Mouse (Mus musculus) WW6 (cell line): ENCODE data around the gene Dbndd2.

Experiments used
- DNase-seq: peaks from one replicate; pipeline ENCODE4 v3.0.0-alpha.2; 2013; ENCODE audit warnings: low read depth, low spot score

Dbndd2 gene

DNA sequence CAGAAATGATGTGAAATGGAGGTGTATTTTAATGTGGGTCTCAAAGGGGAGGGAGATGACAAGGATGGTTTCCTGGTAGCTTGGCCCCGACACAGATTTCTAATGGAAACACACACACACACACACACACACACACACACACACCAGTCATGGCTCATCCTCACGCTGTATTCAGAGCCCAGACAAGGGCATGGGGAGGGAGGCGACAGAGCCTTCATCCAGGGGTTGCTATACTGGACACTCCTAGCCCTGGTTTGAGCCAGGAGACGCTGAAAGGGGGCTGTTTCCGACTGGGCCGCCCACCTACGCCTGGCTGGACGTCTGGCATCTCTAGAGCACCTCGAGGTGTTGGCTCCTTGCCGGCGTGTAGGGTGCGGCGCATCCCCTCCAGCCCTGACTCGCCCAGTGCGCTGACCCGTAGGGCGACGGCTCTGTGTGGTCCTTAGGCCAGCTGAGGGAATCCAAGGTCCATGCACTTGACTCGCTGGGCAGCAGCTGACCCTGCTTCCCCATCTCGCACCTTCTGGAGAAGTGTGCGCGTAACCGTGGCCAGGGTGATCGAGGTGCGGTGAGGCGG, at the start of gene Dbndd2:
Gene Dbndd2, plus strand, starts transcription at position 426 of the 577 bp plus-strand sequence.
- no peak for DNase-seq

- no peak for DNase-seq
Measured at GRCm38 (mm10) chr2:164436215-164436913, 49.5 kb upstream of the Dbndd2 start.

DNA sequence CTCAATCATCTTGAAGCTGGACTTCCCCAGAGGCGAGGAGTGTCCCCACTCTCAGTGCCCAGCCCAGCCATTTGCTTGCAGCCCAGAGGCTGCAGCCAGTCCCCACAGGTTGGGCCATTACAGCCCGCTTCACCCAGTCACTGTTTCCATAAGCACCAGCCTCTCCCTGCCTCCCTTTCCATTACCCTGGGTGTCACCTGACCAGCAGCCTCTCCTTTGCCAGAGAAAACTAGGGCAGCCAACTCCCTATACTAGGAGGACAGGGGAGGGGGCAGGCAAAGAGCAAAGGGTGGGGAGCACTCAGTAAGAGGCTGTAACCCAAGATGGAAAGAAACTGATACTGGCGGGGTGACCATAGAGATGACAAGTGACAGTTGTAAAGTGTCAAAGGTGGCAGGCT, 48.9 kb upstream of the Dbndd2 start:
- DNase-seq = no peak

DNA sequence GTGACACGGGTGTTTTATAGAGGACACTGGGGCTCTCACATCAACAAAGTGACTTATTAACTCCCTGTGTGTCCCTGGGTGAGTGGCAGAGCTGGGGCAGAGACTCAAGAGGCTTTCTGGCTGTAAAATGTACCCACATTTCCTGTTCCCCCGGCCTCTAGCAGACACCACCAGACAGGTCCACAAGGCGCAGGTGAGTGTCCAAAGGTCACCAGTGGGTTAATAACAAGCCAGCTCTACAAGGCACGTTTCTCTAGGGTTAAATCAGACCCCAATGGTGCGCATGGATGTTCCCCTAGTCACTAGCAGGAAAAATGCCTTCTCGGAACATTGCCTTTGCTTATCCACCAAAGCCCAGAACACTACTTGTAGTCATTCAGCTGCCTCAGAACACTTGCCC, 48.2 kb upstream of the Dbndd2 start:
- no peak for DNase-seq

GRCm38 (mm10) chr2:164438257-164438656, 47.6 kb upstream of the Dbndd2 start:
- DNase-seq = no peak

- DNase-seq = no peak
Measured at GRCm38 (mm10) chr2:164439001-164439421, 46.9 kb upstream of the Dbndd2 start.

- DNase-seq = no peak
Measured at GRCm38 (mm10) chr2:164440314-164440713, 45.6 kb upstream of the Dbndd2 start.

- no peak for DNase-seq
Measured at GRCm38 (mm10) chr2:164441155-164441554, 44.8 kb upstream of the Dbndd2 start.

- no peak for DNase-seq
Measured at GRCm38 (mm10) chr2:164441731-164442130, 44.2 kb upstream of the Dbndd2 start.

GRCm38 (mm10) chr2:164442315-164443050, 43.4 kb upstream of the Dbndd2 start:
- no peak for DNase-seq

DNA sequence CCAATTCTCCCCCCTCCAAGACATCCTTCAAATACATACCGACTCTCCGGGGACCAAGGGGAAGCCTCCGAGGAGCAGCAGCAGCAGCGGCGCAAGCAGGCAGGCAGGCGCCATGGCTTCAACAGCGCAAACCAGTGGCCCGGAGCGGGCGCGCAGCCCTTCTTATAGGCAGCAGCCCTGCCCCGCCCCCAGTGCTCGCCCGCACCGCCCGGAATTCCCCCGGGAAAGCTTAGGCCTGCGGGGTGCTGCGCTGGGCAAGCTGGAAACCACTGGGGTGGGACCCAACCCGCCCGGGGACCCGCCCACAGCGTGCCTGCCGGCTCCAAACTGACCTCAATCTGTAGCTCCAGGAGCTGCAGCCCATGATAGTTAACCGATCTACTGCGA, 42.9 kb upstream of the Dbndd2 start:
- peak; percentile 70 for DNase-seq

- DNase-seq = no peak
Measured at GRCm38 (mm10) chr2:164443460-164444000, 42.4 kb upstream of the Dbndd2 start, which contains the start of gene Sdc4. Sdc4 (minus strand) TSS chr2:164443887.

DNA sequence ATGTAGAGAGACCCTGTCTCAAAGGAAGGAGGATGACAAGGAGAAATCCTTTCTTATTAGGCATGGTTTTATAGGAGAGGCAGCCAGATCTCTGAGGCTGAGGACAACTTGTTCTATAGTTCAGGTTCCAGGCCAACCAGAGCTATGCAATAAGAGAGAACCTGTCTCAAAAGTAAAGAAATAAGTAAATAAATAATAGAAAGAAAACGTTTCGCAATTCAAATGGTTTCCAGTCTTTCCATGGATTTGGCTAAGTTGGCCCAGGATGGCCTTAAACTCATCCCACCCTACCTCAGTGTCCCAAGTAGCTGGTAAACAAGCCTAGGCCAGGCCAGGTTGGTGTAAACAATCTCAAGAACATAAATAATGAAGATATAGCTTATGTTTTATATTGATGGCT, 41.2 kb upstream of the Dbndd2 start:
- no peak for DNase-seq

GRCm38 (mm10) chr2:164445399-164446085, 40.4 kb upstream of the Dbndd2 start:
- DNase-seq = no peak

DNA sequence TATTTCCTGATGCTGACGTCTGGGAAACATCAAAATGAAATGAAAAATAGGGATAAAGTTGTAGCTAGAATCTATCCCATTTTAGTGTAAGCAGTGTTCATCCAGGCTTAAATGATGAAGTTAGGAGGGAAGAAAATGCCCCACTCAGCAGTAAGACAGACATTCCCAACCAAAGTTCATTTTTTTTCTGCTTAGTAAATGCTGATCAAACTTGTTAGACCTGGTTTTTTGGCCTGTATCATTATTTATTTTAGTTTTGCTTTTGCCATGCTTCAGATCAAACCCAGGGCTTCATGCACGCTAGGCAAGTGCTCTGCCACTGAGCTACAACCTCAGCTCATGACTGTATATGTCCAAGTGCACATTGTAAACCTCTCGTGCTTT, 39.8 kb upstream of the Dbndd2 start:
- DNase-seq = no peak

DNA sequence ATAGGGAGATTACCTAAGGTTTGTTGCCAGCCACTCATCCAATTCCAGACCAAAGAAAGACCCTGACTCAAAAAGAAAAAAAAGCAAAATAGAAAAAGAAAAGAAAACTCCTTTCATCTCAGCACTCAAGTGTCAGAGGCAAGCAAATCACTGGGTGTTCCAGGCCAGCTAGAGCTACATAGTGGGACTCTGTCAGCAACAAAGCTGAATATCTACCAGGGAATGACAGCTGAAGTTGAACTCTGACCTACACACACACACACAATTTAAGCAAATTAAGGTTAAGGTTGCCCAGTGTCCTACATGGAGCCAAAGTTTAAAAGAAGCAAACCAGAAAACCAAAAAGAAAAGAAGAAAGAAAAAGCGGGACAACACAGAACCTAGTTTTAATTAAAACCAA, 37.8 kb upstream of the Dbndd2 start:
- no peak for DNase-seq

- DNase-seq = no peak
Measured at GRCm38 (mm10) chr2:164448921-164449320, 37.0 kb upstream of the Dbndd2 start.

- DNase-seq = no peak
Measured at GRCm38 (mm10) chr2:164449341-164450042, 36.4 kb upstream of the Dbndd2 start.

GRCm38 (mm10) chr2:164452000-164452676, 33.8 kb upstream of the Dbndd2 start:
- DNase-seq = no peak

- no peak for DNase-seq
Measured at GRCm38 (mm10) chr2:164453047-164453757, 32.7 kb upstream of the Dbndd2 start.
